Mouse (Mus musculus) embryonic facial prominence, embryonic 10.5 days (tissue): Measurements from ENCODE around the gene Apom. TPM values are rescaled to one million over a fixed set of nuclear protein-coding genes. Genes with fewer than 3 reads are reported as not detected.

Source experiments
- DNase-seq: peaks from one replicate; pipeline ENCODE4 v3.0.0-alpha.2; 2017; ENCODE audit warnings: low spot score
- H3K27ac ChIP-seq: fragments of 300-500 bp; sonication (generic); replicated peaks from 2 replicates; pipeline ENCODE4 v1.5.1; 2016; ENCODE audit warnings: mild to moderate bottlenecking
- H3K27me3 ChIP-seq: fragments of 300-500 bp; sonication (generic); replicated peaks from 2 replicates; pipeline ENCODE4 v1.6.1; 2016; ENCODE audit warnings: low read depth, mild to moderate bottlenecking; ENCODE audit not compliant: poor library complexity, severe bottlenecking
- H3K36me3 ChIP-seq: fragments of 300-500 bp; sonication (generic); replicated peaks from 2 replicates; pipeline ENCODE4 v1.6.1; 2016; ENCODE audit warnings: mild to moderate bottlenecking, moderate library complexity
- H3K4me1 ChIP-seq: fragments of 300-500 bp; sonication (generic); 2 replicates; pipeline ENCODE4 v1.6.1; 2016
- H3K4me3 ChIP-seq: fragments of 300-500 bp; sonication (generic); 2 replicates; pipeline ENCODE4 v1.5.1; 2016; ENCODE audit warnings: mild to moderate bottlenecking, moderate library complexity
- H3K9me3 ChIP-seq: fragments of 300-500 bp; sonication (generic); 2 replicates; pipeline ENCODE4 v1.6.1; 2016; ENCODE audit warnings: mild to moderate bottlenecking
- WGBS: fragments of 180-500 bp; shearing (Covaris S2); methylation state at CpG from one replicate; pipeline ENCODE4 v1.1.7; 2016; 5-methylcytosine and 5-hydroxymethylcytosine counted together
- polyA plus RNA-seq: library from polyadenylated mRNA; unstranded; fragments of >200 nt; fragmentation: Nextera tagmentation; extraction: Ambion mirVana; gene quantifications from 2 replicates; pipeline ENCODE4 v1.2.1, GENCODE M21; 2016

The Apom gene
- polyA plus RNA-seq = 0.40 and 0.69 TPM in 2 replicates

DNA sequence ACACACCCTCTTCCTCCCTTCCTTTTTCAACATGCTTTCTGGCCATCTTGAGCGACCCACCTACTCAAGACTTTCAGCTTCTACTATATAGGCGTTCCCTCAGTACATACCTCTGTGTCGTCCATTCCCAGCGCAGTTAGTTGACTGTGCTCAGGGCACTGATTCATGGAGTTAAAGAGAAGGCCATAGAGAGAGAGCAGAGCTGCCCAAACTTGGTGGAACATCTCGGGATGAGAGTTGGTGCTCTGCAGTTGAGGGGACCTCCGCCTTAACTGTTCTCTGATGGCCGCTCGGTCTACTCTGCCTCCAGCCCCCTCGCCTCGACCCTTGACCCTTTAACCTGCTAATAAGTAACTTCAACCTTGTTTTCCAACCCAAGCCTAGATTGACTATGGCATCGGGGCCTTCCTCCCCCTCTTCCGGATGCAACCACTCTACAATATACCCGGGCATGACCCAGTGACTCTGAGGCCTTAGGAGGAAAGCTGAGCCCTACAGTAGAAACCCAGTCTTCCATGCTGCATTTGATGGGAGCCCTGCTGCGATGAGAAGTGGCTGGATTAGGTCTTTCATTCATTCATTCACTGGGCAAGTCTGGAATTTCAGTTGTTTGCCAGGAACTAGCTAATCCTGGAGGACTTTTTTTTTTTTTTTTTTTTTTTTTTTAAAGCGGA is at the start of gene Apom:
TSS of gene Apom (minus strand) at position 551 of the 674 bp plus-strand sequence.
- 83% methylated on average over 15 of the region's 15 CpGs for WGBS
- H3K4me3 ChIP-seq = peak within 1 kb of the TSS; percentile 2; the same call in 1 of the 2 replicates
- no peak within 1 kb of the TSS for H3K27ac ChIP-seq

GRCm38 (mm10) chr17:35180093-35180492 is 48.2 kb upstream of the Apom start:
- DNase-seq = no peak
- no peaks in the 10 kb centered on the region for H3K36me3 ChIP-seq
- no peaks in the 10 kb centered on the region for H3K27me3 ChIP-seq
- H3K4me1 ChIP-seq = 0 out of 2 replicates have a peak, but pooled peaks cover 6% of the 10 kb centered on the region
- no peak overlapping the region for H3K4me3 ChIP-seq
- WGBS = 89% methylated on average over 5 of the region's 5 CpGs
- H3K9me3 ChIP-seq = no peaks in the 10 kb centered on the region
- H3K27ac ChIP-seq = no peak overlapping the region

More for the DNA sequence above, at the start of gene Apom:
- peaks cover 23% of the 10 kb centered on the region for H3K4me1 ChIP-seq
- no peak for DNase-seq
- no peaks in the 10 kb centered on the region for H3K27me3 ChIP-seq
- no peaks in the 10 kb centered on the region for H3K9me3 ChIP-seq
- peaks cover 34% of the 10 kb centered on the region for H3K36me3 ChIP-seq

DNA sequence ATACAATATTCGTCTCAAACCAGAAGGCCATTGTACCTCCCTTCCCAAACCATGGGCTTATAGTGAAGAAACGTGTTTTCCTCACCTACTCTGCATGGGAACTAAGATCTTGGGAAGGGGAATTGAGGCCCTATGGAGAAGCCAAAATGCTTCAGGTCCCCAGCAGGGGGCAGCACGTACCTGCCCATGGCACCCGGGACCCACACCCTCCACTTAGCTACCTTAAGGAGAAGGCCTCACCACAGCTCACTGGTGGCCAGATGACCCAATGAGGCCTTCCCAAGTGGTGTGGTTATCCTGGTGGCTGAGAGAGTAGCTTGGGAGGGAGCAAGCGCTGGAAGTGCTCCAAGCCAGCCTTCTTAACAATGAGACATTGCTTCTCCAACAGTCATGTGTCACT is 46.7 kb upstream of the Apom start:
- Histone ChIP-seq H3K4me1 (no peaks in the 10 kb centered on the region), H3K27me3 (no peaks in the 10 kb centered on the region), H3K4me3 (no peak overlapping the region), H3K27ac (no peak overlapping the region), H3K9me3 (no peaks in the 10 kb centered on the region), H3K36me3 (no peaks in the 10 kb centered on the region)
- WGBS = 9% methylated on average over 5 of the region's 5 CpGs
- DNase-seq = peak; percentile 80

DNA sequence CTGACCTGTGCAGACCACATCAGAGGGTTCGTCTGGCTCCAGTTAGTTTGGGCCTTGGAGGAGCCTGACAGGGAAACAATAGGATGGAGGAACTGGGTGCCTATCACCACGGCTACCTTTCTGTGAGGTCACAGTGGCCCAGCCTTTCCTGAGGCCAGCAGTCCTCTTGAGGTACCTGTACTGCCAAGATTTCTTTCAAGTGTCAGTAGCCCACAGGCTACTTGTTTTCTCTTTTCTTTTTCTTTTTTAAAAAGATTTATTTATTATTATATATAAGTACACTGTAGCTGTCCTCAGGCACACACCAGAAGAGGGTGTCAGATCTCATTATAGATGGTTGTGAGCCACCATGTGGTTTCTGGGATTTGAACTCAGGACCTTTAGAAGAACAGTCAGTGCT is 44.1 kb upstream of the Apom start, which contains the start of gene Aif1:
TSS of gene Aif1 (minus strand) at position 101 of the 400 bp plus-strand sequence.
- WGBS = 53% methylated on average over 2 of the region's 2 CpGs
- no peaks in the 10 kb centered on the region for H3K36me3 ChIP-seq
- no peaks in the 10 kb centered on the region for H3K4me1 ChIP-seq
- DNase-seq = no peak
- no peaks in the 10 kb centered on the region for H3K27me3 ChIP-seq
- 0 out of 2 replicates have a peak within 1 kb of the TSS, but pooled peaks have one; percentile 16 for H3K4me3 ChIP-seq
- no peaks in the 10 kb centered on the region for H3K9me3 ChIP-seq
- H3K27ac ChIP-seq = no peak within 1 kb of the TSS

DNA sequence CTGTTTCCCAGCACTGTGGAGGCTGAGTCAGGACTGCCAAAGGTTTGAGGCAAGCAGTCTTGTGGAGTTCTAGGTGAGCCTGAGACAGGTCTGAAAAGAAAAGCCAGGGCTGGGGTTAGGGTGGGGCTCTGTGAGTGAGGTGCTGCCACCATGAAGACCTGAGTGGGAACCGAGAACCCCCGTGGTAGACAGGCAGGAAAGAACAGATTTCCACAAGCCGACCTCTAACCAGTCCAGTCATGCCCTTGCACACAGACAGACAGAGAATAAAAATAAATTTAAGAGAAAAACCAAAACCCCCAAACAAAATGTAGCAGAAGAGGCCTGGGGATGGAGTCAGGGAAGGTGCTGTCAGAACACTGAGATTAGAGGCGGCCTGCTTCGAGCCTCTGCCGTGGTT is 43.5 kb upstream of the Apom start:
- DNase-seq = no peak
- 79% methylated on average over 6 of the region's 6 CpGs for WGBS
- Histone ChIP-seq H3K36me3 (no peaks in the 10 kb centered on the region), H3K4me1 (no peaks in the 10 kb centered on the region), H3K9me3 (no peaks in the 10 kb centered on the region), H3K4me3 (0 out of 2 replicates have a peak overlapping the region, but pooled peaks have one; percentile 16), H3K27me3 (no peaks in the 10 kb centered on the region), H3K27ac (no peak overlapping the region)

DNA sequence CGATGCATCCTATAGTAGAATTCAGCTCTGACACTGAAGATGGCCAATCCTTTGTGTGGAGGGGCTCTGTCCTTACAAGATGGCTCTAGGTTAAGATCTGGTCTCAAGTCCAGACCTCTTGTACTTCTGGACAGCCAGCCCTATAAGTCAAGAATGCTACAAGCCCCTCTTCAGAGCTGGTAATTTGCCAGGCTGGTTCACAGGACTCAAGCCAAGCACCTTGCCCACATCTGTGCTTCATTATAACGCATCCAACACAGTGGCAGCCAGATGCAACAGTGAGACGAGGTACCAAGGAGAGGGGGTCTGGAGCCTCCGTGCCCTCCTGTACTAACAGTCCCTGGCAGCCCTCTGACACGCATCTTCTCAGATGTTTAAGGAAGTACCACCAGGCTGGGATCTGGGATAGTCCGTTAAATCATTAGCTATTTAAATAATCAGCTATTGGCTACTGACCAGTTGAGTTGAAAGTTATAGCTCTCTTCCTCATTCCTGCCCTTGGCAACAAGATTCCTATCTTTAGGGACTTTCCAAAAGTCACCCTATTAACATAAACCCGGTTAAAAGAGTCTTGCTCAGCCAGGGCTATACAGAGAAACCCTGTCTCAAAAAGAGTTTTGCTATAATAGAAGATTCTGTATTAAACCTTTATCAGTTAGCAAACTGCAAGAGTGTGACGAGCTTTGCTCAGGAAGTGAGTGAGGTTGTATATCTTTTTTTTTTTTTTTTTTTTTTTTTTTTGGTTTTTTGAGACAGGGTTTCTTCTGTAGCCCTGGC is 42.5 kb upstream of the Apom start:
- H3K4me3 ChIP-seq = no peak overlapping the region
- DNase-seq = no peak
- no peak overlapping the region for H3K27ac ChIP-seq
- no peaks in the 10 kb centered on the region for H3K9me3 ChIP-seq
- no peaks in the 10 kb centered on the region for H3K4me1 ChIP-seq
- H3K36me3 ChIP-seq = no peaks in the 10 kb centered on the region
- 67% methylated on average over 8 of the region's 8 CpGs for WGBS
- H3K27me3 ChIP-seq = no peaks in the 10 kb centered on the region

DNA sequence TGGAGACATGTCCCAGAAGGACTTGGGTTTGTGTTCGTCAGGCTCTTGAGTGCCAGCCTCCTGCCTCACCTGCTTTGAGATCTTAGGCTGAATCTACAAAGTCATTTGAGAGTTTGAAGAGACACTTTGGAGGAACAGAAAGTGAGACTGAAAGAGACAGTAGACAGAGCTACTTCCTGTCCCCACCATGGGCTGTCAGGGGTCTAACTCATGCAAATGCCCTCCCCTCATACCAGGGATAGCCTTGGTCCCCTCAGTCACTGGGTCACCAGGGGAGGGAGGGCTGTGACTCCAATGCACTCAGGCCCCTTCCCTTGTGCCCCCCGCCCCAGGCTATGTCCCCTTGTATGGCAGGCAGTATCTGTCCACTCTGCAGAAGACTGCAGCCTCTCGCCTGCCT is 41.5 kb upstream of the Apom start:
- 85% methylated on average over 3 of the region's 3 CpGs for WGBS
- H3K27me3 ChIP-seq = no peaks in the 10 kb centered on the region
- no peak for DNase-seq
- H3K4me3 ChIP-seq = no peak overlapping the region
- H3K9me3 ChIP-seq = no peaks in the 10 kb centered on the region
- peaks cover 3% of the 10 kb centered on the region; the same call in 1 of the 2 replicates for H3K4me1 ChIP-seq
- H3K27ac ChIP-seq = no peak overlapping the region; the same call in 1 of the 2 replicates
- no peaks in the 10 kb centered on the region for H3K36me3 ChIP-seq

DNA sequence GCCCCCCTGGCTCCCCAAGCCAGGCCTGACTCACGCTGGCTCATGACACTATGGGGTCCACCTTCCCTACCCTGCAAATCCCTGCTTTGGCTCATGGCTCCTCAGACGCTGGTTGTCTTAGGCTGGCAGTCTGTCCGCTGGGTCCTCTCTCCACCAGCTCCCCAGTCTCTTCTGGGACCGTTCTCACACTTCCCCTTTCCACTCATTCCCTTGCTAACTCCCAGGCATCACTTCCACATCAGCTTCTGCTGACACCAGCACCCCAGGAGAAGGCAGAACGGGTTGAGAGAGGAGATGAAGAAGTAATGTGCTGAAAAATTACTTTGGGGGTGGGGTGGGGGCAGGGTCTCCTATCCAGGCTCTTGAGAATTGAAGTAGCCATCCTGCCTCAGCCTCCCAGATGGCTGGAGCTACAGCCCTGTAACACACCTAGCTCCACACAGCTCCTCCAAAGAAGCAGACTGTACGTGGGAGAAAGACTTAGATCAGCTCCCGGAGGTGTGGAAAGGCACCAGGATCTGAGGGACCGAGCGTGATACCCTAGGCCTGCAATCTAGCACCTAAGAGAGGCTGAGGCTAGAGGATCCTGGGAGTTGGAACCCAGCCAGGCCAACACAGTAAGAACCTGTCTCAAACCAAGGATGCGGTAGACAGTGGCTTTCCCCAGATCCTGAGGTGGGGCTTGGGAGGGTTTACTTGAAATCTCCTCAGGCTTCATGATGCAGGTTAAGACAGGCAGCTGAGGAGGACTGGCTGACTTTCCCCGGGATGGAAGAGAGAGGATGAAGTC is 40.8 kb upstream of the Apom start:
- Histone ChIP-seq H3K36me3 (no peaks in the 10 kb centered on the region), H3K27me3 (no peaks in the 10 kb centered on the region), H3K9me3 (no peaks in the 10 kb centered on the region), H3K27ac (no peak overlapping the region), H3K4me1 (peaks cover 3% of the 10 kb centered on the region; the same call in 1 of the 2 replicates), H3K4me3 (0 out of 2 replicates have a peak overlapping the region, but pooled peaks have one; percentile 13)
- no peak for DNase-seq
- 77% methylated on average over 11 of the region's 11 CpGs for WGBS

- H3K4me1 ChIP-seq = peaks cover 12% of the 10 kb centered on the region
- H3K4me3 ChIP-seq = no peak overlapping the region
- DNase-seq = no peak
- H3K36me3 ChIP-seq = no peaks in the 10 kb centered on the region
- 23% methylated on average over 4 of the region's 4 CpGs for WGBS
- no peak overlapping the region for H3K27ac ChIP-seq
- H3K9me3 ChIP-seq = no peaks in the 10 kb centered on the region
- H3K27me3 ChIP-seq = no peaks in the 10 kb centered on the region
These were observed 36.8 kb upstream of the Apom start for GRCm38 (mm10) chr17:35168541-35169207.

GRCm38 (mm10) chr17:35167794-35168193 is 35.9 kb upstream of the Apom start:
- Histone ChIP-seq H3K27ac (no peak overlapping the region), H3K4me1 (peaks cover 20% of the 10 kb centered on the region), H3K36me3 (peaks cover 2% of the 10 kb centered on the region), H3K9me3 (no peaks in the 10 kb centered on the region), H3K27me3 (no peaks in the 10 kb centered on the region), H3K4me3 (no peak overlapping the region)
- DNase-seq = no peak
- WGBS = 87% methylated on average over 7 of the region's 7 CpGs

- whole genome bisulfite sequencing = 74% methylated on average over 8 of the region's 8 CpGs
- peak overlapping the region; percentile 99 for H3K27ac ChIP-seq
These were observed 34.6 kb upstream of the Apom start for GRCm38 (mm10) chr17:35166352-35167035.

More at GRCm38 (mm10) chr17:35166352-35167035, 34.6 kb upstream of the Apom start:
- peaks cover 15% of the 10 kb centered on the region for H3K36me3 ChIP-seq
- peak; percentile 54 for DNase-seq
- H3K4me3 ChIP-seq = peak overlapping the region; percentile 99
- no peaks in the 10 kb centered on the region for H3K9me3 ChIP-seq
- H3K4me1 ChIP-seq = peaks cover 33% of the 10 kb centered on the region
- H3K27me3 ChIP-seq = no peaks in the 10 kb centered on the region
